Mouse (Mus musculus) spleen, adult 2 months (tissue): ENCODE data around the gene Tmem240. TPM values are rescaled to one million over a fixed set of nuclear protein-coding genes. Genes with fewer than 3 reads are reported as not detected.
A peak's percentile ranks its signal among the peaks of the same experiment; 100 is the strongest.

Source experiments
- DNase-seq, 2 experiments: peaks; one replicate each; pipeline versions ENCODE4 v3.0.0 to v3.0.0-alpha.2; 2012 to 2021; ENCODE audit warnings: low spot score in 2 of 2, low read depth in 1 of 2
- H3K27ac ChIP-seq: fragments of 200-500 bp; 2 replicates; pipeline ENCODE4 v1.5.1; 2012; ENCODE audit warnings: low read length, inconsistent platforms; ENCODE audit not compliant: insufficient read depth
- H3K27me3 ChIP-seq: fragments of 200-500 bp; 2 replicates; pipeline ENCODE4 v1.6.1; 2012; ENCODE audit warnings: mild to moderate bottlenecking, moderate library complexity, low read length, inconsistent platforms; ENCODE audit not compliant: control insufficient read depth, insufficient read depth
- H3K36me3 ChIP-seq: fragments of 200-500 bp; 2 replicates; pipeline ENCODE4 v1.6.1; 2012; ENCODE audit warnings: mild to moderate bottlenecking, low read length, inconsistent platforms; ENCODE audit not compliant: control insufficient read depth, insufficient read depth
- H3K4me1 ChIP-seq: fragments of 200-500 bp; 2 replicates; pipeline ENCODE4 v1.6.1; 2011; ENCODE audit warnings: inconsistent platforms; ENCODE audit not compliant: control insufficient read depth, insufficient read depth, insufficient read length
- H3K4me3 ChIP-seq: fragments of 200-500 bp; 2 replicates; pipeline ENCODE4 v1.5.1; 2011; ENCODE audit warnings: mild to moderate bottlenecking, inconsistent platforms; ENCODE audit not compliant: insufficient read depth, insufficient read length; ENCODE audit errors: extremely low read depth
- CTCF ChIP-seq: fragments of 200-500 bp; IDR thresholded peaks from 2 replicates; pipeline ENCODE4 v1.5.1; 2011; ENCODE audit warnings: mild to moderate bottlenecking, inconsistent platforms; ENCODE audit not compliant: insufficient read depth, insufficient read length, insufficient replicate concordance; ENCODE audit errors: extremely low read depth
- POLR2A ChIP-seq: fragments of 200-500 bp; IDR thresholded peaks from 2 replicates; pipeline ENCODE4 v1.6.1; 2011; ENCODE audit warnings: low read depth, low read length, inconsistent platforms
- WGBS: fragments of 180-500 bp; shearing (Covaris S2); methylation state at CpG from one replicate; pipeline ENCODE4 v1.1.7; 2018; 5-methylcytosine and 5-hydroxymethylcytosine counted together
- polyA plus RNA-seq: library from polyadenylated mRNA; depleted of rRNA; stranded (reverse); fragments of >200 nt; gene quantifications from 2 replicates; pipeline ENCODE4 v1.2.3, GENCODE M21; 2012

Gene Tmem240
- polyA plus RNA-seq, 1 experiment = 1.6 TPM

DNA sequence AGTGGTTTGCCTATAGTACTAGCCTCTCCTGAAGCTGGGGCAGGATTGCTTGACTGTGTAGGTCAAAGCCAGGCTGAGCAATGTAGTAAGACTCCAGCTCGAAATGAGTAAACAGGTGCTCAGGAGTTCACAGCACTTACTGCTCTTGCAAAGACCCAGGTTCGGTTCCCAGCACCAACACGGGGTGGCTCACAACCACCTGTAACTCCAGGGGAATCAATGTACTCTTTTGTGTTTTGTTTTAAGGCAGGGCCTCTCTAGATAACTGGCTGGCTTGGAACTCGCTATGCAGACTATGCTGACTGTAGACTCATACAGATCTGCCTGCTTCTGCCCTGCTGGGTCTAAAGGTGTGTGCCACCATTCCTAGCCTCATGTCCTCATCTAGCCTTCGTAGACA lies 8.1 kb downstream of the Tmem240 start:
- TF ChIP-seq POLR2A (no peak), CTCF (no peak)
- Histone ChIP-seq H3K36me3 (peaks cover 19% of the 10 kb centered on the region), H3K27me3 (no peaks in the 10 kb centered on the region), H3K4me3 (no peak overlapping the region), H3K4me1 (no peaks in the 10 kb centered on the region), H3K27ac (no peak overlapping the region)
- 94% methylated on average over 5 of the region's 5 CpGs for WGBS
- DNase-seq = no peak

DNA sequence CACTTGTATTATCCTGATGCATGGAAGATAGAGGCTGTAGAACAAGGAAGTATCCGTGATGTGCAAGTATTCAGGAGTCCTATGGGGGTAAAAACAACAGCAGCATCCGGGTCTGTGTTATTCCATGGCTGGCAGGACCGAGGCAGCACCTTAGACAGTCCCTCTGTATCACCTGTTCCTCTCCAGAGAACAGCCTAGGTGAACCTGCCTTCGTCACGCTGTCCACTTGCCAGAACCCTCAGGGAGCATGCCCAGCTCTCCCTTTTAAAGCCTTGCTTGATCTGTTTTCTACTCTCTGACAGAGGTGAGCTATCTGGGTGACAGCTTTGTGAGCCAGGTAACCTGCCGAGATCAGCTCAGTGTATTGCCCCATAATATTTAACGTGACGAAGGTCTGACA lies 9.9 kb downstream of the Tmem240 start:
- no peak for DNase-seq
- Histone ChIP-seq H3K4me1 (no peaks in the 10 kb centered on the region), H3K27me3 (no peaks in the 10 kb centered on the region), H3K36me3 (peaks cover 27% of the 10 kb centered on the region), H3K4me3 (no peak overlapping the region), H3K27ac (no peak overlapping the region)
- 88% methylated on average over 8 of the region's 8 CpGs for WGBS
- TF ChIP-seq CTCF = no peak
- no peak for TF ChIP-seq POLR2A

DNA sequence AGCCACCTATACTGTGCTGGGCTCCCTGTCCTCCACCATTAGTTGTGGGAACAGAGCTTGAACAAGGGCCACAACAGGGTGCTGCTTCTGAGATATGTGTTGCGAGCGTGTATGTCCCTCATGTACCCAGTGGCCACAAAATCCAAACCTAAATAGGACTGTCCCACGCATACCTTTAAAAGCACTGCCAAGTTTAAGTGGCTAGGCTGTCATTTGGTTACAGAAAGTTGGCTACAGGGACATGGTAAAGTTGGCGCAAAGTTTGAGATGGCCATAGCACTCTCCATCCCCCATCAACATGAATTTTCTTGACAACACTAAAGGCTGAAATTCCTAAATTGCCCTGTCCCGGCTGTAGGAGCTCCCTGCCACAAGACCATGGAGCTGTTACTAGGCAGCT lies 10.5 kb downstream of the Tmem240 start:
- Histone ChIP-seq H3K4me3 (no peak overlapping the region), H3K27ac (no peak overlapping the region), H3K36me3 (peaks cover 25% of the 10 kb centered on the region), H3K4me1 (no peaks in the 10 kb centered on the region), H3K27me3 (no peaks in the 10 kb centered on the region)
- no peak for TF ChIP-seq POLR2A
- TF ChIP-seq CTCF = no peak
- 94% methylated on average over 5 of the region's 5 CpGs for whole genome bisulfite sequencing
- DNase-seq = no peak

DNA sequence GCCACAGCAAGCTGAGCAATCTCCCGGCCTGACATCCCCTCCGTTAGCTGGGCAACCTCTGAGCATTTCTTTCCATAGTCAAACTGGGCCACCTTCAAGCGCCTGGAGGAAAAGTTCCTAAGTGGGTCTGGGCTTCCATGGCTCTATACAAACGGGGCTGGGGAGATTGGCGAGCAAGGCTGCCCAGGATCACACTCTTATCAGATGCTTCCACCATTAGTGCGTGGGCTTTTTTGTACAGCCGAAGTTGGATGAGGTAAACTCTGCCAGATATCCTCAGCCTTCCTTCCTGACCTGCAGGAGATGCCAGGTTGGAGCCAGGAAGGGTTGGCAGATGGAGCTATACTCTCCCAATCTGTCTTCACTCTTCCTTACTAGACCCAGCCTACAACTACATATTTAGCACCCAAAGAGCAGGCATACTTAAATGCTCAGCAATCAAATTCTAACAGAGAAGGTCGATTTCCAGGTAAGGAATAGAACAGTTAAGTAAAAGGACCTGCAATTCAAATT lies 11.5 kb downstream of the Tmem240 start:
- peaks cover 24% of the 10 kb centered on the region for H3K36me3 ChIP-seq
- DNase-seq = no peak
- H3K27ac ChIP-seq = no peak overlapping the region
- TF ChIP-seq POLR2A (no peak), CTCF (no peak)
- no peaks in the 10 kb centered on the region for H3K4me1 ChIP-seq
- H3K27me3 ChIP-seq = no peaks in the 10 kb centered on the region
- 90% methylated on average over 8 of the region's 8 CpGs for WGBS
- no peak overlapping the region for H3K4me3 ChIP-seq

DNA sequence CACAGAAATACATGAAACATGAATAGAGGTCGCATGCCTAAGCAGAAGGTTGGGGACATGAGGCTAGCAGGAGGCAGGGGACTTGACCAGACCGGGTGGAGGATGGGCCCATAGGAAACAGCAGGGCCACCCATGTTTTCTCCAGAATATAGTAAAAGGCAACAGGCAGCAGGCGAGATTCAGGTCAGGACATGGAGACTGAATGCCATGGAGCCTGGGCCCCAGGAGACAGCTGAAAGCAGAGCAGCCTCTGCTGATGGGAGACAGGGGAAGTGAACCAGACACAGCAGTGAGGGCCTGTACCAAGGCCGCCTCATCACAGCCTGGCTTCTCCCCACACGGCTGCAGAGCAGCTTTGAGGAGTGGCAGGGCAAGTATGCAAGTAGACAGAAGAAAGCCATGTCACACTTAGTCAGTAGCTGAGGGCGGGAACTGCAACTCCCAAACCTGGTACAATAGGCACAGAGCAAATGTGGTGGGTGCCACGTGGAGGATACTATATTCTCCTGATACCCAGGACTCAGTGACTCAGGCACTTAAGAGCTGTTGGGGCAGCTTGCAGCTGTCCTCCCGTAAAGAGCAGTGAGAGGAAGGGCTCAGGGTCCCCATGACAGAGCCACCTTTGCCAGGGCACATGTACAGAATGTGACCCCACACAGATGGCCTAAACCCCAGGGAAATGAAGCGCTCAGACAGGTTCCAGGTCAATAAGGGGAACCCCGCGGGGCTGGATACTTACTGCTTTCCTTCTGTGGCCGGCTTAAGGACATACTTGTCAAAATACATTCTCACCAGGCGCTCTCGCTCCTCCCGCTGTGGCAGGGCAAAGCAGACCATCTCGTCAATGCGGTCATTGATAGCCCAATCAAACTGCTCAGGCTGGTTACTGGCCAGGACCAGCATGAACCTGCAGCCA lies 12.2 kb downstream of the Tmem240 start:
- TF ChIP-seq CTCF (no peak), POLR2A (no peak)
- Histone ChIP-seq H3K4me1 (no peaks in the 10 kb centered on the region), H3K27me3 (no peaks in the 10 kb centered on the region), H3K36me3 (peaks cover 24% of the 10 kb centered on the region), H3K4me3 (no peak overlapping the region), H3K27ac (no peak overlapping the region)
- WGBS = 91% methylated on average over 17 of the region's 17 CpGs
- DNase-seq = no peak

DNA sequence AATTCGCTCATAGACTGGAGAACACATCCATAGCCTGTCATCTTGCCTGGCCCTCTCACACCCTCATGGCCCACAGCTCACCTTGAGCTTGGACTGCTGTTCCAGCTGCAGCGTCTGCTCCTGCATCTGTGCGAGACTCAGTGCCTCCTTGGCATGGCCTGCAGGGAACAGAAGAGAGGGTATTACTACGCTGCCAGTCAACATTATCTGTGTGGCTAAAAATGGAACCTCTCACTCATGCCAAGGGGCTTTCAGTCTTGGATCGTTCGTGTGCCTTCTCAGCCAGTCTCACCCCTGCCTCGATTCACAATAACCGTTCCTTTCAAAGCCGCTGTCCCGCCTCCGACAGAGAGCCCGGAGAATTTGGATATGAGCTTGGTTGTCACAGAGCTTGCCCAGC lies 22.4 kb downstream of the Tmem240 start:
- WGBS = 96% methylated on average over 12 of the region's 12 CpGs
- TF ChIP-seq CTCF (no peak), POLR2A (no peak)
- Histone ChIP-seq H3K4me3 (no peak overlapping the region), H3K27me3 (no peaks in the 10 kb centered on the region), H3K4me1 (peaks cover 4% of the 10 kb centered on the region; the same call in 1 of the 2 replicates), H3K27ac (no peak overlapping the region), H3K36me3 (peaks cover 17% of the 10 kb centered on the region)
- DNase-seq = no peak

DNA sequence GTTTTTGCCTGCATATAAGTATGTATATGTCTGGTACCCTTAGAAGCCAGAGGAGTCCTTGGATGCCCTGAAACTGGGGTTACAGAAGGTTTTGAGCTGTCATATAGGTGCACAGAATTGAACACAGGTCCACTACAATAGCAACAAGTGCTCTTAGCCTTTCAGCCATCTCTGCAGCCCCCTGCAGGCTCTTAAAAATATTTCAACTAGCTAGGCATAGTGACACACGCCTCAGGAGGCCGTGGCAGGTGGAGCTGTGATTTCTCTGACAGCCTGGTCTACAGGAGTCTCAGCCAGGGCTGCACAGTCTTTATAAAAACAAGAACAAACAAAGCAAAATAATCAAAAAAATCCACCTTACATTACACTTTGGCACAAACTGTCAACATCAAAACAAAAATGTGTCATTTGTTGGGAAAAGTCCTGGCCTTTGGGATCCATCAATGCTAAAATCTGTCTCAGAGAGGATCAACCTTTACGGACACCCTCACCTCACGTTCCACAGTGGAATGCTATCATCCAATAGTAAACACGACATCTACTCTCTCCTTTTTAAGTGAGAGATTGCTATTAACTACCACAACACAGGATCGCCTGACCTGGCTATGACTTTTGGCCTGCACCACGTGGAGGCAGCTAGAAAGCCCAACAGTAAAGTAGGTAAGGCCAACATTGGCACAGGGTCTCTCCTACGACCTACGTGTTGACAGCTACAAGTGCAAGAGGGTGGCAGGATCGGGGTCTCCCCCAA lies 25.4 kb downstream of the Tmem240 start:
- no peak overlapping the region for H3K27ac ChIP-seq
- H3K27me3 ChIP-seq = no peaks in the 10 kb centered on the region
- DNase-seq = peak; percentile 24 to 31
- H3K4me1 ChIP-seq = peaks cover 4% of the 10 kb centered on the region; the same call in 1 of the 2 replicates
- peaks cover 6% of the 10 kb centered on the region for H3K36me3 ChIP-seq
- WGBS = 2% methylated on average over 10 of the region's 10 CpGs
- no peak for TF ChIP-seq POLR2A
- no peak for TF ChIP-seq CTCF
- peak overlapping the region; percentile 76 for H3K4me3 ChIP-seq
